Mouse (Mus musculus) thymus, adult 2 months (tissue): ENCODE measurements around the gene 4921536K21Rik.

Source experiments
- CTCF ChIP-seq: fragments of 200-500 bp; IDR thresholded peaks from 2 replicates; pipeline ENCODE4 v1.5.1; 2012; ENCODE audit warnings: mild to moderate bottlenecking, control low read depth, low read length, moderate library complexity, borderline replicate concordance; ENCODE audit not compliant: control insufficient read depth, poor library complexity, insufficient read depth; ENCODE audit errors: extremely low read depth
- POLR2A ChIP-seq: fragments of 200-500 bp; IDR thresholded peaks from 2 replicates; pipeline ENCODE4 v1.6.1; 2012; ENCODE audit warnings: mild to moderate bottlenecking, low read length, control low read depth, moderate library complexity; ENCODE audit not compliant: control insufficient read depth, poor library complexity, insufficient read depth; ENCODE audit errors: extremely low read depth

- TF ChIP-seq CTCF (no peak), POLR2A (no peak)
Measured at GRCm38 (mm10) chr11:3931511-3932211, 36.8 kb upstream of the 4921536K21Rik start, which contains the start of gene Tcn2.
